Mouse (Mus musculus) T-cell, adult 2 months (primary cell): ENCODE measurements around the gene Vps26c.
"Not testable (repeated sequence)": the region's sequence is repeated elsewhere in the genome, so short reads cannot be mapped to it uniquely, and the experiment has no call there.

Source experiments
- DNase-seq: peaks from one replicate; pipeline ENCODE4 v3.0.0; 2022; ENCODE audit warnings: low spot score

Gene Vps26c

GRCm38 (mm10) chr16:94545781-94546562 lies 19.3 kb upstream of the Vps26c start:
- DNase-seq = no peak

- no peak for DNase-seq
Observed at GRCm38 (mm10) chr16:94544540-94545105, 18.0 kb upstream of the Vps26c start.

- DNase-seq = no peak
Observed at GRCm38 (mm10) chr16:94542898-94543297, 16.3 kb upstream of the Vps26c start.

DNA sequence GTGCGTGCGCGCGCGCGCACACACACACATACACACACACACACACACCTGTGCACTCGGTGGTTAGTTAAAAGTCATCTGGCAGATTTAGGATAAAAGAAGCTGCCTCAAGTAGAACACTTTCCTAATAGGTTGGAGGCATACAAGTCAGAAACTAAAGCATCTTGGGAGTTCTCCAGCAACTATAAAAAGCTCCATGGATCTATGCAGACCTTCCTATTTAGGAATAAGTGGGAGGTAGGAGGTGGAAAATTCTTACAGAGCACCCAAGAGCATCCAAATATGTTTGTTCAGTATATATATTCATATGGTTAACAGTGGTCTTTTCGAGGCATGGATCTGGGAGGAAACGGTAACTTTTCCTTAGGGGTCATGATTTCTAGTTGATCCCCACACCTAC lies 13.5 kb upstream of the Vps26c start:
- no peak for DNase-seq

- no peak for DNase-seq
Observed at GRCm38 (mm10) chr16:94537159-94537527, 10.5 kb upstream of the Vps26c start.

GRCm38 (mm10) chr16:94536417-94537158 lies 10.0 kb upstream of the Vps26c start:
- DNase-seq = no peak

- no peak for DNase-seq
Observed at GRCm38 (mm10) chr16:94535716-94536115, 9.1 kb upstream of the Vps26c start.

- DNase-seq = no peak
Observed at GRCm38 (mm10) chr16:94533679-94534078, 7.0 kb upstream of the Vps26c start.

- DNase-seq = no peak
Observed at GRCm38 (mm10) chr16:94531268-94531667, 4.6 kb upstream of the Vps26c start.

DNA sequence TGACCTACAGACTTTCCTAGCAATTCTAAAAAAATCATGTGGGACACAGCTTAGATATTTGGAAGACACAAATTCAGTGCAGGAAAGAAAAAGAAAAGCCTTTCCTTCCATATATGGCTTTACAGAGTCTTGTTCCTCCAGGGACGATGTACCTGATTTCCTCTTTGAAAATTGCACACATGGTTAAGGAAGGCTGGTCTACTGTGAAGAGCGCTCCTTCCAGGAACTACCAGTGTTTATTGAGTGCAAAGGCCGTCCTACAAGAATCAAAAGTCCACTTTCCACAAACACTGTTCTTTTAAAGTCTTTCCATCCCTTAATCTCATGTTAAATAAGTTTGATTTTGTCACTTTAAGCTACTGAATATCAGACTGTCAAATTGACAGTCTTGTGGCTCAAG lies 916 bp upstream of the Vps26c start:
- DNase-seq = no peak

GRCm38 (mm10) chr16:94527152-94527534 lies 513 bp upstream of the Vps26c start:
- DNase-seq = no peak

GRCm38 (mm10) chr16:94525955-94526343 lies 681 bp downstream of the Vps26c start:
- no peak for DNase-seq

DNA sequence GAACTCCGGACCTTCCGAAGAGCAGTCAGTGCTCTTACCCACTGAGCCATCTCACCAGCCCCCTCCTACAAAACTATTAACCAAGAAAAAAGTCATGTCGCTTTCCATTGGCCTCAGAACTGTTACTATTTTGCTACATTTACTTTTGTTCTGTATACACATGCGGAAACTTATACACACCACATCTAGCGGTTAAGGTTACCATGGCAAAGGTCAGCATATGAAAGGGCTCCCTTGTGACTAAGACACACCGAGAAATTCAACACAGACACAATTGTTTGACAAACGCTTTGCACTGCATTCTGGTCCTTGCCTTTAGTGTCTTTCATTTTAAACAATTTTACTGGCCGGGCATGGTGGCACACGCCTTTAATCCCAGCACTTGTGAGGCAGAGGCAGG lies 1.9 kb downstream of the Vps26c start:
- peak; percentile 19 for DNase-seq

GRCm38 (mm10) chr16:94523594-94524377 lies 2.8 kb downstream of the Vps26c start:
- DNase-seq = no peak

DNA sequence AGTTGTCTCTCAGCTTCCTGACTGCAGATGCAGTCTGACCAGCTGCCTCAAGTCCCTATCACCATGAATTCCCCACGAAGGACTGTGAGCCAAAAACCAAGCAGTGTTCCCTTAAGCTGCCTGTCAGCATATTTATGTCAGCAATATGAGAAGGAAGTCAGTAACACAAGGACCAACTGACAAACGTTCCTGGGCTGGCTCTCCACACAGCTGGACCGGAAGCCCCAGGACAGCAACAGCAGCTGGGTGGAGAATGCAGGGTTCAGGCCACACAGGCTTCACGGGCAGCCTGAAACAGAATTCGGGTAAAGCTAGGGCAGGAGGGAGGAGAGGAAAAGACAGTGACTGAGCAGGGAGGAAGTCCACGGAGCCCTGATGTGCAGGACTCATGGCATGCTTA lies 7.6 kb downstream of the Vps26c start:
- DNase-seq = no peak

GRCm38 (mm10) chr16:94517606-94518005 lies 9.0 kb downstream of the Vps26c start:
- DNase-seq = no peak

DNA sequence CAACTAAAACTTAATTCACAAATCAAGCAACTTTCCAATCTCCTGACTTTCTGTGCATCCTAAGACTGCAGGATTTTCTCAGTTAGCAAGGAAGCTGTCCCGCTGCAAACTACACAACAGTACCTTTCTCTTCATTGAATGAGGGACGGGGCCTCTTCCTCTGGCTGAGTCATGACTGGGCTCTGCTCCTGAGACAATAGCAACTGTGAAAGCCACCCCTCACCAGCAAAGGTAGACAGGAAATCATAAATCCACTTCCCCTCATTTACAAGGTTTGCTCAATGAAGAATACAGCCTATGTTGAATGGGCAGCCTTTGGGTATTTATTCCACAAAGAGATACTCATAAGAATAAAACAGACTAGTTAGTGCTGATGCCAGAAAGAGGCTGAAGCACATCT lies 16.6 kb downstream of the Vps26c start:
- peak; percentile 15 for DNase-seq

- DNase-seq = no peak
Observed at GRCm38 (mm10) chr16:94508769-94509168, 17.9 kb downstream of the Vps26c start.

DNA sequence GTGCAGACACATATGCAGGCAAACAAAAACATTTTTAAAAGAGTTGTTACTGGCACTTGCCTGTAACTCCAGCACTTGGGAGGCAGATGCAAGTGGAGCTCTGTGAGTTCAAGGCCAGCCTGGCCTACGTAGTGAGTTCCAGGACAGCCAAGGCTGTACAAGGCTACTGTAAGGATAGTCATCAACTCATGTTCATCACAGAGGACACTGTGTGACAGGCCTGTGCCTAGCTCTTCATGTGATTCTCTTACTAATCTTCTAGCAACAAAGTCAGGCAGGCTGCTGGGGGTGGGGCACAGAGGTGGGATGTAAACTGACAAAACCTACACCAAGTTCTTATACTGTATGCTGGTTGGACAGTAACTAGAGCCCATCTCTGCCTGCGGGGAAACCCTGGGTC lies 19.6 kb downstream of the Vps26c start:
- no peak for DNase-seq

- no peak for DNase-seq
Observed at GRCm38 (mm10) chr16:94504192-94504591, 22.4 kb downstream of the Vps26c start.

- no peak for DNase-seq
Observed at GRCm38 (mm10) chr16:94497911-94498310, 28.7 kb downstream of the Vps26c start.

GRCm38 (mm10) chr16:94497176-94497575 lies 29.5 kb downstream of the Vps26c start:
- not testable (repeated sequence) for DNase-seq
